Mouse (Mus musculus) liver, embryonic 14.5 days (tissue): ENCODE data around the gene Maml1.

Experiments
- CTCF ChIP-seq: IDR thresholded peaks from 2 replicates; pipeline ENCODE4 v1.5.1; 2016; ENCODE audit warnings: antibody characterized with exemption, low read depth, control low read depth
- EP300 ChIP-seq: IDR thresholded peaks from 2 replicates; pipeline ENCODE4 v1.6.1; 2016; ENCODE audit warnings: antibody characterized with exemption, low read depth

GRCm38 (mm10) chr11:50336891-50337290, 44.8 kb upstream of the Maml1 start:
- TF ChIP-seq CTCF (no peak), EP300 (no peak)
